In genomic region chr10:60256088-60256487, GRCm38 (mm10) we compare ENCODE assay signal across 20 mouse cellular contexts. TPM values are rescaled to one million over a fixed set of nuclear protein-coding genes. Genes with fewer than 3 reads are reported as not detected.
DNase-seq lines count a peak whose midpoint lies in the region; ATAC-seq and TF ChIP-seq lines count a peak whose summit lies in the region.
"Had no signal": no experiment of that assay in that cellular context is flagged by ENCODE, and none has a peak within 500 bp of the region (broad histone marks: within the 10 kb centered on the region; RNA-seq: fewer than 3 reads in every experiment).

No protein-coding gene starts in this region.

- peaks cover 0 to 5% of the 10 kb centered on the region in 2 experiments; a peak in 2 of 4 replicates for H3K36me3 ChIP-seq in MEL (ENCODE audit: control insufficient read depth in 1 of 2, insufficient read depth in 2 of 2, low read length in 2 of 2)
- no peaks in the 10 kb centered on the region for H3K36me3 ChIP-seq in intestine, embryonic 15.5 days
- no peaks in the 10 kb centered on the region for H3K36me3 ChIP-seq in liver, embryonic 13.5 days
- no peaks in the 10 kb centered on the region for H3K36me3 ChIP-seq in small intestine, adult 2 months (ENCODE audit: control insufficient read depth, insufficient read depth, low read length)
- no peaks in the 10 kb centered on the region for H3K36me3 ChIP-seq in kidney, embryonic 15.5 days
- H3K36me3 ChIP-seq in hindbrain, embryonic 10.5 days = no peaks in the 10 kb centered on the region
- H3K36me3 ChIP-seq: embryonic facial prominence, embryonic 10.5 days; heart, embryonic 12.5 days; hindbrain, embryonic 15.5 days had no signal

- peaks cover 0 to 13% of the 10 kb centered on the region in 2 experiments; a peak in 2 of 4 replicates for H3K4me1 ChIP-seq in MEL (ENCODE audit: control insufficient read depth in 1 of 2, insufficient read depth in 2 of 2, low read length in 2 of 2)
- 0 out of 2 replicates have a peak, but pooled peaks cover 13% of the 10 kb centered on the region for H3K4me1 ChIP-seq in intestine, embryonic 15.5 days (replicated peaks)
- peaks cover 24% of the 10 kb centered on the region for H3K4me1 ChIP-seq in liver, embryonic 13.5 days (replicated peaks)
- H3K4me1 ChIP-seq in small intestine, adult 2 months (ENCODE audit: control insufficient read depth, insufficient read depth, insufficient read length, low read length) = peaks cover 6% of the 10 kb centered on the region
- H3K4me1 ChIP-seq in kidney, embryonic 15.5 days = no peaks in the 10 kb centered on the region
- H3K4me1 ChIP-seq in hindbrain, embryonic 10.5 days (replicated peaks) = peaks cover 14% of the 10 kb centered on the region
- H3K4me1 ChIP-seq: forebrain, embryonic 13.5 days; hindbrain, embryonic 15.5 days had no signal

- TF ChIP-seq POLR2A in MEL (IDR thresholded peaks at IDR 0.05; ENCODE audit: control insufficient read depth in 1 of 2, insufficient read depth in 1 of 2, low read depth in 1 of 2, low read length in 2 of 2, poor library complexity in 1 of 2) = no peak
- TF ChIP-seq POLR2A in small intestine, adult 2 months (IDR thresholded peaks at IDR 0.05; ENCODE audit: low read depth, low read length) = no peak

- H3K9ac ChIP-seq in MEL (ENCODE audit: control insufficient read depth, low read depth, low read length, poor library complexity, severe bottlenecking) = no peak overlapping the region
- no peak overlapping the region for H3K9ac ChIP-seq in intestine, embryonic 15.5 days
- no peak overlapping the region for H3K9ac ChIP-seq in liver, embryonic 13.5 days
- no peak overlapping the region for H3K9ac ChIP-seq in kidney, embryonic 15.5 days
- H3K9ac ChIP-seq: forebrain, embryonic 13.5 days; forebrain, postnatal 0 days; heart, embryonic 12.5 days; hindbrain, embryonic 15.5 days had no signal

- H3K4me3 ChIP-seq in MEL (ENCODE audit: control insufficient read depth in 1 of 2, insufficient read depth in 1 of 2, low read depth in 2 of 2, low read length in 2 of 2) = no peak overlapping the region
- no peak overlapping the region for H3K4me3 ChIP-seq in intestine, embryonic 15.5 days (replicated peaks)
- H3K4me3 ChIP-seq in liver, embryonic 13.5 days (replicated peaks) = no peak overlapping the region
- no peak overlapping the region for H3K4me3 ChIP-seq in small intestine, adult 2 months (ENCODE audit: low read depth, low read length)
- H3K4me3 ChIP-seq in kidney, embryonic 15.5 days (replicated peaks) = no peak overlapping the region
- H3K4me3 ChIP-seq in hindbrain, embryonic 10.5 days = no peak overlapping the region
- H3K4me3 ChIP-seq: embryonic facial prominence, embryonic 10.5 days; forebrain, embryonic 13.5 days; heart, embryonic 12.5 days; hindbrain, embryonic 15.5 days had no signal

- H3K4me2 ChIP-seq in intestine, embryonic 15.5 days (replicated peaks) = no peak overlapping the region; the same call in 1 of the 2 replicates
- H3K4me2 ChIP-seq in liver, embryonic 13.5 days = no peak overlapping the region
- H3K4me2 ChIP-seq in kidney, embryonic 15.5 days = no peak overlapping the region
- H3K4me2 ChIP-seq: forebrain, embryonic 13.5 days; heart, embryonic 12.5 days; hindbrain, embryonic 15.5 days had no signal

- DNase-seq in MEL (ENCODE audit: low read depth, low spot score) = no peak
- DNase-seq in liver, embryonic 13.5 days = no peak
- no peak for DNase-seq in right cerebral cortex, postnatal 14 days
- DNase-seq in hindbrain, embryonic 10.5 days (ENCODE audit: low spot score) = no peak
- DNase-seq in adrenal gland, postnatal 25 days = no peak
- DNase-seq: adrenal gland, postnatal 14 days; cerebellum, adult 2 months; cerebellum, postnatal 10 days; forebrain, postnatal 0 days; gastrocnemius, postnatal 25 days; heart, adult 11 months had no signal

- no peaks in the 10 kb centered on the region for H3K27me3 ChIP-seq in MEL (ENCODE audit: control insufficient read depth in 1 of 2, insufficient read depth in 2 of 2, low read length in 2 of 2)
- H3K27me3 ChIP-seq in intestine, embryonic 15.5 days (replicated peaks) = no peaks in the 10 kb centered on the region
- no peaks in the 10 kb centered on the region for H3K27me3 ChIP-seq in liver, embryonic 13.5 days
- no peaks in the 10 kb centered on the region for H3K27me3 ChIP-seq in small intestine, adult 2 months (ENCODE audit: control insufficient read depth, insufficient read depth, low read length)
- no peaks in the 10 kb centered on the region for H3K27me3 ChIP-seq in kidney, embryonic 15.5 days
- H3K27me3 ChIP-seq in hindbrain, embryonic 10.5 days (ENCODE audit: insufficient read depth, poor library complexity, severe bottlenecking) = no peaks in the 10 kb centered on the region
- H3K27me3 ChIP-seq: forebrain, embryonic 13.5 days; heart, embryonic 12.5 days; hindbrain, embryonic 15.5 days; Patski had no signal

- ATAC-seq in intestine, embryonic 15.5 days = peak; percentile 80
- ATAC-seq in liver, embryonic 13.5 days (ENCODE audit: low read depth) = peak; percentile 61
- ATAC-seq in kidney, embryonic 15.5 days (replicated peaks; ENCODE audit: low FRiP score) = no peak
- ATAC-seq: activated CD4-positive, CD25-positive, alpha-beta regulatory T cell, adult 4 months; forebrain, embryonic 13.5 days; forebrain, postnatal 0 days; Patski had no signal

- no peak overlapping the region for H3K27ac ChIP-seq in MEL (ENCODE audit: control insufficient read depth, low read depth, low read length)
- peak overlapping the region; percentile 77 for H3K27ac ChIP-seq in intestine, embryonic 15.5 days
- no peak overlapping the region for H3K27ac ChIP-seq in liver, embryonic 13.5 days
- peak overlapping the region; percentile 74 for H3K27ac ChIP-seq in small intestine, adult 2 months (ENCODE audit: insufficient read depth, low read depth, low read length)
- H3K27ac ChIP-seq in kidney, embryonic 15.5 days = no peak overlapping the region
- no peak overlapping the region for H3K27ac ChIP-seq in hindbrain, embryonic 10.5 days
- H3K27ac ChIP-seq: embryonic facial prominence, embryonic 10.5 days; forebrain, embryonic 13.5 days; hindbrain, embryonic 15.5 days had no signal

- no peak for TF ChIP-seq CTCF in MEL (IDR thresholded peaks at IDR 0.05 in 2 of 3, conservative IDR thresholded peaks at IDR 0.05 in 1 of 3; ENCODE audit: control insufficient read depth in 1 of 3, insufficient read depth in 1 of 3, low read depth in 2 of 3, low read length in 3 of 3, poor library complexity in 1 of 3, severe bottlenecking in 1 of 3)
- no peak for TF ChIP-seq CTCF in small intestine, adult 2 months (IDR thresholded peaks at IDR 0.05; ENCODE audit: extremely low read depth, insufficient read length, insufficient replicate concordance, low read depth, low read length)

- H3K9me3 ChIP-seq in MEL (replicated peaks; ENCODE audit: insufficient read depth, low read length) = no peaks in the 10 kb centered on the region
- H3K9me3 ChIP-seq in intestine, embryonic 15.5 days = no peaks in the 10 kb centered on the region
- H3K9me3 ChIP-seq in liver, embryonic 13.5 days (replicated peaks) = no peaks in the 10 kb centered on the region
- no peaks in the 10 kb centered on the region for H3K9me3 ChIP-seq in kidney, embryonic 15.5 days (replicated peaks)
- H3K9me3 ChIP-seq in hindbrain, embryonic 10.5 days = no peaks in the 10 kb centered on the region
- H3K9me3 ChIP-seq: embryonic facial prominence, embryonic 10.5 days; forebrain, embryonic 13.5 days; heart, embryonic 12.5 days; hindbrain, embryonic 15.5 days had no signal

- peak; percentile 25 to 45; a peak in 3 of 4 replicates for TF ChIP-seq EP300 in MEL (IDR thresholded peaks at IDR 0.05; ENCODE audit: low read depth in 1 of 2, low read length in 2 of 2)

- WGBS in intestine, embryonic 15.5 days = 54% methylated on average over 6 of the region's 6 CpGs
- 44% methylated on average over 6 of the region's 6 CpGs for WGBS in liver, embryonic 13.5 days (ENCODE audit: insufficient replicate concordance)
- 28% methylated on average over 6 of the region's 6 CpGs for WGBS in small intestine, adult 2 months
- 82% methylated on average over 6 of the region's 6 CpGs for WGBS in kidney, embryonic 15.5 days
- 86% methylated on average over 6 of the region's 6 CpGs for WGBS in hindbrain, embryonic 10.5 days

- no peak for TF ChIP-seq RAD21 in MEL (IDR thresholded peaks at IDR 0.05; ENCODE audit: low read depth, low read length)

- H3K79me2 ChIP-seq in MEL (ENCODE audit: control insufficient read depth, insufficient read depth, low read length, poor library complexity) = no peaks in the 10 kb centered on the region

TF ChIP-seq in MEL, 35 proteins besides CTCF, POLR2A, EP300 and RAD21 (continues in another document):
- no peak for TF ChIP-seq USF2 (IDR thresholded peaks at IDR 0.05; ENCODE audit: borderline replicate concordance in 1 of 2, insufficient read depth in 1 of 2, low read depth in 1 of 2, low read length in 2 of 2)
- no peak for TF ChIP-seq MAFK (IDR thresholded peaks at IDR 0.05; ENCODE audit: borderline replicate concordance, low read depth, low read length)
- no peak for TF ChIP-seq MYC (IDR thresholded peaks at IDR 0.05; ENCODE audit: low read depth, low read length)
- TF ChIP-seq MAZ (IDR thresholded peaks at IDR 0.05; ENCODE audit: low read depth, low read length) = no peak
- 0 out of 2 replicates have a peak, but pooled peaks have one; percentile 21 for TF ChIP-seq ETS1 (IDR thresholded peaks at IDR 0.05; ENCODE audit: low read depth, low read length)

RNA-seq across cellular contexts. Expression of gene Psap, which starts 21.3 kb away (rescaled TPM):
- total RNA-seq in MEL (2012; rRNA removed) = 102 and 106 TPM in 2 replicates
- 100 to 1,000 TPM in 1 of 2 experiments, 10 to 100 TPM in 1; 56.8 to 153 TPM for polyA plus RNA-seq in MEL (2012; ENCODE audit: insufficient read depth in 1 of 2, insufficient read length in 2 of 2, low read depth in 1 of 2, low replicate concordance in 2 of 2, missing spikeins in 1 of 2)
- 144 and 147 TPM in 2 replicates for polyA plus RNA-seq in intestine, embryonic 15.5 days (2015; fragmentation: Nextera tagmentation; extraction: Ambion mirVana)
- 52.6 and 54.5 TPM in 2 replicates for polyA plus RNA-seq in liver, embryonic 13.5 days (2015; fragmentation: Nextera tagmentation; extraction: Ambion mirVana)
- polyA plus RNA-seq in small intestine, adult 2 months (2012; rRNA removed) = 306 and 443 TPM in 2 replicates
- polyA plus RNA-seq in kidney, embryonic 15.5 days (2015; fragmentation: Nextera tagmentation; extraction: Ambion mirVana) = 132 and 162 TPM in 2 replicates
- 53.9 and 86.4 TPM in 2 replicates for polyA plus RNA-seq in hindbrain, embryonic 10.5 days (2016; fragmentation: Nextera tagmentation; extraction: Ambion mirVana)
- 910 and 984 TPM in 2 replicates for total RNA-seq in adrenal gland, postnatal 25 days (2021)

RNA-seq across cellular contexts. Expression of gene Chst3, which starts 37.0 kb away (rescaled TPM):
- not detected in 2 replicates for total RNA-seq in MEL (2012; rRNA removed)
- under 1 TPM in 1 of 2 experiments, not detected in 1; 0.08 TPM for polyA plus RNA-seq in MEL (2012; ENCODE audit: insufficient read depth in 1 of 2, insufficient read length in 2 of 2, low read depth in 1 of 2, low replicate concordance in 2 of 2, missing spikeins in 1 of 2)
- 1.9 TPM in 2 replicates for polyA plus RNA-seq in intestine, embryonic 15.5 days (2015; fragmentation: Nextera tagmentation; extraction: Ambion mirVana)
- polyA plus RNA-seq in liver, embryonic 13.5 days (2015; fragmentation: Nextera tagmentation; extraction: Ambion mirVana) = 0.07 and 0.08 TPM in 2 replicates
- polyA plus RNA-seq in small intestine, adult 2 months (2012; rRNA removed) = 1.8 and 4.2 TPM in 2 replicates
- 1.6 and 2.0 TPM in 2 replicates for polyA plus RNA-seq in kidney, embryonic 15.5 days (2015; fragmentation: Nextera tagmentation; extraction: Ambion mirVana)
- polyA plus RNA-seq in hindbrain, embryonic 10.5 days (2016; fragmentation: Nextera tagmentation; extraction: Ambion mirVana) = 1.8 and 2.2 TPM in 2 replicates
- total RNA-seq in adrenal gland, postnatal 25 days (2021) = 0.85 and 1.7 TPM in 2 replicates

Comparison
In these comparisons a context has a peak if more than half of its experiments do, and no peak if none do; other contexts are left out.
1. H3K27ac ChIP-seq: peak in intestine, embryonic 15.5 days (single experiment) and small intestine, adult 2 months (single experiment); none in MEL (single experiment), liver, embryonic 13.5 days (single experiment), kidney, embryonic 15.5 days (single experiment) and hindbrain, embryonic 10.5 days (single experiment).